Mouse (Mus musculus) heart, embryonic 14.5 days (tissue): ENCODE data around the gene Olfr6. TPM values are rescaled to one million over a fixed set of nuclear protein-coding genes. Genes with fewer than 3 reads are reported as not detected.
"Not testable (repeated sequence)": the region's sequence is repeated elsewhere in the genome, so short reads cannot be mapped to it uniquely, and the experiment has no call there.

Experiments used
- ATAC-seq: fragments of 200-750 bp; cut with Nextera tagmentation; 2 replicates; pipeline ENCODE4 v1.8.0; 2017; ENCODE audit warnings: low read depth, moderate TSS enrichment; ENCODE audit not compliant: insufficient number of reproducible peaks, insufficient read depth, low FRiP score
- H3K27ac ChIP-seq, 2 experiments: fragments of 200-500 bp in 1 of 2; fragments of 300-500 bp in 1 of 2; sonication (generic) in 1 of 2; replicated peaks in 1 of 2; 2 replicates each; pipeline ENCODE4 v1.5.1; 2012 to 2014; ENCODE audit warnings: low read depth in 2 of 2, low read length in 2 of 2, control low read depth in 1 of 2, mild to moderate bottlenecking in 1 of 2, mixed read lengths in 1 of 2; ENCODE audit not compliant: control insufficient read depth in 1 of 2, insufficient read depth in 1 of 2
- H3K27me3 ChIP-seq: fragments of 300-500 bp; sonication (generic); 2 replicates; pipeline ENCODE4 v1.6.1; 2014; ENCODE audit warnings: mild to moderate bottlenecking, low read length, control low read depth; ENCODE audit not compliant: control insufficient read depth, insufficient read depth
- H3K36me3 ChIP-seq: fragments of 300-500 bp; sonication (generic); 2 replicates; pipeline ENCODE4 v1.6.1; 2014; ENCODE audit warnings: mild to moderate bottlenecking, control low read depth, low read length, mixed read lengths; ENCODE audit not compliant: control insufficient read depth, insufficient read depth
- H3K4me1 ChIP-seq, 2 experiments: fragments of 200-500 bp in 1 of 2; fragments of 300-500 bp in 1 of 2; sonication (generic) in 1 of 2; 2 replicates each; pipeline ENCODE4 v1.6.1; 2012 to 2014; ENCODE audit warnings: low read length in 2 of 2, control low read depth in 1 of 2, mixed read lengths in 1 of 2; ENCODE audit not compliant: control insufficient read depth in 2 of 2, insufficient read depth in 2 of 2
- H3K4me2 ChIP-seq: fragments of 300-500 bp; sonication (generic); 2 replicates; pipeline ENCODE4 v1.6.1; 2014; ENCODE audit warnings: mild to moderate bottlenecking, low read length
- H3K4me3 ChIP-seq, 2 experiments: fragments of 200-500 bp in 1 of 2; fragments of 300-500 bp in 1 of 2; sonication (generic) in 1 of 2; 2 replicates each; pipeline ENCODE4 v1.5.1; 2012 to 2014; ENCODE audit warnings: low read length in 2 of 2, mild to moderate bottlenecking in 2 of 2, control low read depth in 1 of 2, low read depth in 1 of 2, moderate library complexity in 1 of 2; ENCODE audit not compliant: control insufficient read depth in 1 of 2, insufficient read depth in 1 of 2
- H3K9ac ChIP-seq: fragments of 300-500 bp; sonication (generic); 2 replicates; pipeline ENCODE4 v1.6.1; 2014; ENCODE audit warnings: mild to moderate bottlenecking, low read length
- H3K9me3 ChIP-seq: fragments of 300-500 bp; sonication (generic); 2 replicates; pipeline ENCODE4 v1.6.1; 2016; ENCODE audit warnings: low read length, control low read depth; ENCODE audit not compliant: control insufficient read depth
- WGBS: fragments of 180-500 bp; shearing (Covaris S2); extraction: QIAGEN DNeasy Blood & Tissue Kit; methylation state at CpG from one replicate; pipeline ENCODE4 v1.1.7; 2014; 5-methylcytosine and 5-hydroxymethylcytosine counted together
- polyA plus RNA-seq: library from polyadenylated mRNA; unstranded; fragments of >200 nt; fragmentation: Nextera tagmentation; extraction: Ambion mirVana; gene quantifications from 2 replicates; pipeline ENCODE4 v1.2.1, GENCODE M21; 2014

The Olfr6 gene
- polyA plus RNA-seq: not detected in 2 replicates

DNA sequence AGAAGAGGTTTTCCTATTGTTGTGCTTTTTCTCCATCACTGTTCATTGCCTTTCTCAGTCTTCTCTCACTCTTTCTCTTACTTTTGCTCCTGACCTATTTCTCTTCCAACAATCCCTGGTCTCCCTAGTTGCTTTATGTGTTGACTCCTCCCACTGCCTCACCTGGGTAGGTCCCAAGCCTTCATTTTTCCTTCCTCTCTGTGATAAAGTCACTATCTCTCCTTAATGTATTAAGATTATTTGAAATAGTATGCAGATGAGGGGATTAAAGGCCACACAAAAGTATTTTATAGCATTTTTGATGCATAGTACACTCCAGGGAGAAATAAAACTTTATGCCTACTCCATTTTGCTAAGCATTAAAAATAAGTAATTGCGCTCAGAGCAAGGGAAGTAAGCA is at the start of gene Olfr6:
Olfr6 (minus strand) TSS at position 101 of the 400 bp plus-strand sequence.
- Histone ChIP-seq H3K27me3 (no peaks in the 10 kb centered on the region), H3K27ac (no peak within 1 kb of the TSS), H3K4me3 (no peak within 1 kb of the TSS), H3K4me1 (no peaks in the 10 kb centered on the region), H3K4me2 (no peak within 1 kb of the TSS), H3K9me3 (no peaks in the 10 kb centered on the region), H3K9ac (no peak within 1 kb of the TSS), H3K36me3 (no peaks in the 10 kb centered on the region)
- WGBS: 73% methylated on average over 1 of the region's 1 CpGs
- no peak for ATAC-seq

DNA sequence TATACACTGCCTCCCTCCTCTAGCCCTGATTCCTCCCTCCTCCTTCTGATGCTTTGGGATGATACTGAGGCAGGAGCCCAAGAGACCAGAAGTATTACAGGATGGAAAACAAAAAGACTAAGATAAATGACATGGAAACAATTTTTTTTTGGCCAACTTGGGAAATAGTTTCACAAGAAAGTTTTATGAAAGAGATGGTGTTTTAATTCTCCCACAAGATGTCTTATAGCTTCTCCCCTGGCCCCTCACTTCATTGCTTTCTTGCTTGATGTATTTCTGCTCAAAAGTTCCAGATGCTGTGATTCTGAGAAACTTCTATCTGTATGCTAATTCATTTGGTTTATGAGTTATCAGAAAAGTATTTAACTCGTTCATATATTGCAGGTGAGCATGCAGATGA is 42.2 kb upstream of the Olfr6 start, which contains the start of gene Olfr2:
Olfr2 (minus strand) TSS at position 101 of the 400 bp plus-strand sequence.
- no peaks in the 10 kb centered on the region for H3K4me1 ChIP-seq
- no peak within 1 kb of the TSS for H3K4me3 ChIP-seq
- no peak for ATAC-seq
- no peak within 1 kb of the TSS for H3K27ac ChIP-seq
- H3K27me3 ChIP-seq: no peaks in the 10 kb centered on the region
- no peak within 1 kb of the TSS for H3K4me2 ChIP-seq
- WGBS: 37% methylated on average over 1 of the region's 1 CpGs
- no peak within 1 kb of the TSS for H3K9ac ChIP-seq
- no peaks in the 10 kb centered on the region for H3K36me3 ChIP-seq
- no peaks in the 10 kb centered on the region for H3K9me3 ChIP-seq

DNA sequence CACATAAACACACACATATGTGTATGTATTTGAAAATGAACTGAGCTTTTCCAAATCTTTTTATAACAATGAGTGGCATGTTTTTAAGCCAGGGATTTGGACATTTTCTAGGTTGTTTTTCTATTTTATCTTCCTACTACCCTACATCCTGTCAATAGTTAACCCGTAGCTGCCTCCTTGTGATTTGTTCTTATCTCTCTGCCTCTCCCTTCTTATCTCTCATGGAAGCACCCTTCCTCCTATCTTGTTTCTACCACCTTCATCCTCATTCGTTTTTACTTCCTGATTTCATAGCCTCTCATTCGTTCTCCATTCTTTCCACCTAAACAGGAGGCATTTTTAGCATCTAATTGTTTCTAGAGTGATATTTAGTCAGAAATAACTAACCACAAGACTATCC is 40.4 kb upstream of the Olfr6 start:
- Histone ChIP-seq H3K4me2 (no peak overlapping the region), H3K36me3 (no peaks in the 10 kb centered on the region), H3K4me3 (no peak overlapping the region), H3K9me3 (no peaks in the 10 kb centered on the region), H3K27ac (no peak overlapping the region), H3K27me3 (no peaks in the 10 kb centered on the region), H3K4me1 (no peaks in the 10 kb centered on the region), H3K9ac (no peak overlapping the region)
- no peak for ATAC-seq
- 11% methylated on average over 3 of the region's 3 CpGs for WGBS

DNA sequence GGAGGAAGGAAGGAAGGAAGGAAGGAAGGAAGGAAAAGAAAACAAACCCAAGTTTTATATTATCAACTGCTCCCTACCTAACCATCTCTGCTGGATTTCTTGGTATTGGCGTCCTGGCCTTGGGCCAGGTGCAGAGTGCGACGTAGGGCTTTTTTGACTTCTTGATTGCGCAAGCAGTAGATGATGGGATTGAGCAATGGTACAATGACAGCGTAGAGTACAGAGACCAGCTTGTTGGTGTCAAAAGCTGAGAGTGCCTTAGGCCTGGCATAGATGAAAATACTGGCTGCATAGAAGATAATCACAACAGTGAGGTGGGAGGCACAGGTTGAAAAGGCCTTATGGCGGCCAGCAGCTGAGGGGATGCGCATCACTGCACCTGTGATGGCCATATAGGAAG is 37.1 kb upstream of the Olfr6 start:
- Histone ChIP-seq H3K9ac (no peak overlapping the region), H3K36me3 (no peaks in the 10 kb centered on the region), H3K4me1 (no peaks in the 10 kb centered on the region), H3K9me3 (no peaks in the 10 kb centered on the region), H3K4me3 (no peak overlapping the region), H3K27ac (no peak overlapping the region), H3K4me2 (no peak overlapping the region), H3K27me3 (no peaks in the 10 kb centered on the region)
- no peak for ATAC-seq
- WGBS: 83% methylated on average over 7 of the region's 7 CpGs

DNA sequence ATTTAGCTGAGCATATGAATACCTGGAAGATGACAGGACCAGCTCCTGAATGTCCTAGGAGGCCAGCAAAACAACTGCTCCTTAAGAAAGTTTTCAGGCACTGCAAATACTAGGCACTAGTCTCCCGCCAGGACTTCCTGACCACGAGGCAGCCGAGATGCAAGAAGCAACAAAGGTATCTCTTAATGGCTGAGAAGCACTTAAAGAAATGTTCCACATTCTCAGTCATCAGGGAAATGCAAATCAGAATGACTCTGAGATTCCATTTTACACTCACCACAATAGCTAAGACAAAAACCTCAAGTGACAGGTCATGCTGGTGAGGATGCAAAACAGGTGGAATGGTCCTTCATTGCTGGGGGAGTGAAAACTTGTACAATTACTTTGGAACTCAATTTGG is 21.5 kb upstream of the Olfr6 start:
- Histone ChIP-seq H3K4me2 (no peak overlapping the region), H3K27me3 (no peaks in the 10 kb centered on the region), H3K9me3 (no peaks in the 10 kb centered on the region), H3K4me1 (no peaks in the 10 kb centered on the region), H3K36me3 (no peaks in the 10 kb centered on the region), H3K27ac (no peak overlapping the region), H3K9ac (no peak overlapping the region), H3K4me3 (no peak overlapping the region)
- 76% methylated on average over 3 of the region's 3 CpGs for WGBS
- ATAC-seq: no peak

DNA sequence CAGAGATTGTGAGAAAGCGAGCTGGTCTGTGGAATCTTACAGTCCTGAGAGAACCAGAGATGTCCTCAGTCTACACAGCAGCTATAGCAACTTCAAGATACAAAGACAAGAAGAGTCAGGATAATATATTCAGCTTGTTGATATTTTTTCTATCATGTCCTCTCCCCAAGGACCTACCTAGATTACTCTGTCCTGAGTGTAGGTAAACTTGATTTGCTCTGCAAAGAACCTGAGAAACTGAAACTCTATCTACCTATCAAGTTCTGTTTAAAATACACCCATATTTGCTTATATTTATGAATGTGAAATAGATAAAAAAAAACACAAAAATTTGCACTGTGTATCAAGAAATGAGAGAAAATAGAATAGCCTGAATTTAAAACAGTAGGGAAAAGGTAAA is 11.6 kb upstream of the Olfr6 start, which contains the start of gene Olfr711:
Olfr711 (minus strand) TSS at position 101 of the 400 bp plus-strand sequence.
- WGBS: 59% methylated on average over 1 of the region's 1 CpGs
- no peaks in the 10 kb centered on the region for H3K9me3 ChIP-seq
- H3K27ac ChIP-seq: no peak within 1 kb of the TSS
- no peaks in the 10 kb centered on the region for H3K27me3 ChIP-seq
- H3K9ac ChIP-seq: no peak within 1 kb of the TSS
- ATAC-seq: no peak
- H3K4me1 ChIP-seq: no peaks in the 10 kb centered on the region
- H3K36me3 ChIP-seq: no peaks in the 10 kb centered on the region
- no peak within 1 kb of the TSS for H3K4me3 ChIP-seq
- H3K4me2 ChIP-seq: no peak within 1 kb of the TSS

DNA sequence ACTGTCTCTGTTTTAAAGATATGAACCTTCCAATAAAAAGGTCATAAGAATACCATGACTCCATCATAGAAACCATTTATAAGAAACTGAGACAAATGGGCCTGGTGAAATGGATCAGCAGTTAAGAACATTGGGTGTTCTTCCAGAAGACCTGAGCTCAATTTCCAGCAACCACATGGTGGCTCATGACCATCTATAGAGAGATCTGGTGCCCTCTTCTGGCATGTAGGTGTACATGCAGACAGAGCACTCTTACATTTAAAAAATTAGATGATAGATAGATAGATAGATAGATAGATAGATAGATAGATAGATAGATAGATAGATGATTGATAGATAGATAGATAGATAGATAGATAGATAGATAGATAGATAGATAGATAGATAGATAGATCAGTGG is 3.8 kb upstream of the Olfr6 start:
- not testable (repeated sequence) for H3K4me2 ChIP-seq, H3K27me3 ChIP-seq, H3K4me1 ChIP-seq, H3K4me3 ChIP-seq, H3K9ac ChIP-seq, ATAC-seq, H3K9me3 ChIP-seq, H3K36me3 ChIP-seq, H3K27ac ChIP-seq

DNA sequence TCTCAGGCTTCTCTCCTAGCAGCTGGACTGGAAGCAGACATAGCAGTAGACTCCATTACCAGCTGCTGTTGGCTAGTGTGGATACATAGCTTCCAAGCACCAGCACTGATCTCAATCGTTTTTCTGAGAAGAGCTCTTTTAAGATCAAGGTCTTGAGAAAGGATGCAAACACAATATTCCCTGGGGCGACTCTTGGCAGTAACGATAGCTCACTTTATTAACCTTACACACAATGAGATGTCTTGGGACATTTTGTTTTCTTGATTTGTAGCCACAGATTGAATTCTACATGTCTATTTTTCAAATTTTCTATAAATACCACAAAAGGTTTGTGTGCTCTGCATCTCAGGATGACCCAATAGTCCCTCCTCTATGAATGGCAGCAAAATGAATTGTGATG is 15.5 kb downstream of the Olfr6 start, which contains the start of gene Olfr710:
Olfr710 (minus strand) TSS at position 101 of the 400 bp plus-strand sequence.
- H3K27ac ChIP-seq: no peak within 1 kb of the TSS
- no peaks in the 10 kb centered on the region for H3K9me3 ChIP-seq
- no peak for ATAC-seq
- no peak within 1 kb of the TSS for H3K4me3 ChIP-seq
- no peaks in the 10 kb centered on the region for H3K27me3 ChIP-seq
- H3K4me1 ChIP-seq: no peaks in the 10 kb centered on the region
- H3K36me3 ChIP-seq: no peaks in the 10 kb centered on the region
- WGBS: 76% methylated on average over 3 of the region's 3 CpGs
- no peak within 1 kb of the TSS for H3K9ac ChIP-seq
- H3K4me2 ChIP-seq: no peak within 1 kb of the TSS
